Mouse (Mus musculus) liver, embryonic 11.5 days (tissue): ENCODE data around the gene Mon1a. TPM values are rescaled to one million over a fixed set of nuclear protein-coding genes. Genes with fewer than 3 reads are reported as not detected.

Source experiments
- ATAC-seq: fragments of 200-750 bp; cut with Nextera tagmentation; replicated peaks from 2 replicates; pipeline ENCODE4 v1.8.0; 2017; ENCODE audit warnings: moderate number of reproducible peaks, mild to moderate bottlenecking, moderate TSS enrichment, moderate library complexity; ENCODE audit not compliant: low FRiP score
- DNase-seq: peaks from one replicate; pipeline ENCODE4 v3.0.0-alpha.2; 2017; ENCODE audit warnings: low spot score
- H3K27ac ChIP-seq: fragments of 300-500 bp; sonication (generic); 2 replicates; pipeline ENCODE4 v1.5.1; 2014; ENCODE audit warnings: mild to moderate bottlenecking, low read depth, low read length, control low read depth
- H3K27me3 ChIP-seq: fragments of 300-500 bp; sonication (generic); replicated peaks from 2 replicates; pipeline ENCODE4 v1.6.1; 2014; ENCODE audit warnings: low read length, mixed read lengths; ENCODE audit not compliant: control insufficient read depth, insufficient read depth
- H3K36me3 ChIP-seq: fragments of 300-500 bp; sonication (generic); 2 replicates; pipeline ENCODE4 v1.6.1; 2014; ENCODE audit warnings: mild to moderate bottlenecking, low read length, moderate library complexity, mixed read lengths; ENCODE audit not compliant: control insufficient read depth, insufficient read depth
- H3K4me1 ChIP-seq: fragments of 300-500 bp; sonication (generic); replicated peaks from 2 replicates; pipeline ENCODE4 v1.6.1; 2014; ENCODE audit warnings: low read length, mixed read lengths; ENCODE audit not compliant: control insufficient read depth, insufficient read depth
- H3K4me2 ChIP-seq: fragments of 300-500 bp; sonication (generic); 2 replicates; pipeline ENCODE4 v1.6.1; 2014; ENCODE audit warnings: mild to moderate bottlenecking, control low read depth, moderate library complexity
- H3K4me3 ChIP-seq: fragments of 300-500 bp; sonication (generic); 2 replicates; pipeline ENCODE4 v1.5.1; 2014; ENCODE audit warnings: low read depth, low read length, control low read depth
- H3K9ac ChIP-seq: fragments of 300-500 bp; sonication (generic); 2 replicates; pipeline ENCODE4 v1.6.1; 2014; ENCODE audit warnings: low read depth, low read length, control low read depth
- H3K9me3 ChIP-seq: fragments of 300-500 bp; sonication (generic); 2 replicates; pipeline ENCODE4 v1.6.1; 2016; ENCODE audit warnings: low read length, inconsistent platforms, mixed read lengths; ENCODE audit not compliant: control insufficient read depth
- WGBS: fragments of 180-500 bp; shearing (Covaris S2); extraction: QIAGEN DNeasy Blood & Tissue Kit; methylation state at CpG from one replicate; pipeline ENCODE4 v1.1.7; 2014; 5-methylcytosine and 5-hydroxymethylcytosine counted together
- polyA plus RNA-seq: library from polyadenylated mRNA; unstranded; fragments of >200 nt; fragmentation: Nextera tagmentation; extraction: Ambion mirVana; gene quantifications from 2 replicates; pipeline ENCODE4 v1.2.1, GENCODE M21; 2014

Gene Mon1a
- polyA plus RNA-seq, 1 experiment from 2014 or later = 11.0 TPM

DNA sequence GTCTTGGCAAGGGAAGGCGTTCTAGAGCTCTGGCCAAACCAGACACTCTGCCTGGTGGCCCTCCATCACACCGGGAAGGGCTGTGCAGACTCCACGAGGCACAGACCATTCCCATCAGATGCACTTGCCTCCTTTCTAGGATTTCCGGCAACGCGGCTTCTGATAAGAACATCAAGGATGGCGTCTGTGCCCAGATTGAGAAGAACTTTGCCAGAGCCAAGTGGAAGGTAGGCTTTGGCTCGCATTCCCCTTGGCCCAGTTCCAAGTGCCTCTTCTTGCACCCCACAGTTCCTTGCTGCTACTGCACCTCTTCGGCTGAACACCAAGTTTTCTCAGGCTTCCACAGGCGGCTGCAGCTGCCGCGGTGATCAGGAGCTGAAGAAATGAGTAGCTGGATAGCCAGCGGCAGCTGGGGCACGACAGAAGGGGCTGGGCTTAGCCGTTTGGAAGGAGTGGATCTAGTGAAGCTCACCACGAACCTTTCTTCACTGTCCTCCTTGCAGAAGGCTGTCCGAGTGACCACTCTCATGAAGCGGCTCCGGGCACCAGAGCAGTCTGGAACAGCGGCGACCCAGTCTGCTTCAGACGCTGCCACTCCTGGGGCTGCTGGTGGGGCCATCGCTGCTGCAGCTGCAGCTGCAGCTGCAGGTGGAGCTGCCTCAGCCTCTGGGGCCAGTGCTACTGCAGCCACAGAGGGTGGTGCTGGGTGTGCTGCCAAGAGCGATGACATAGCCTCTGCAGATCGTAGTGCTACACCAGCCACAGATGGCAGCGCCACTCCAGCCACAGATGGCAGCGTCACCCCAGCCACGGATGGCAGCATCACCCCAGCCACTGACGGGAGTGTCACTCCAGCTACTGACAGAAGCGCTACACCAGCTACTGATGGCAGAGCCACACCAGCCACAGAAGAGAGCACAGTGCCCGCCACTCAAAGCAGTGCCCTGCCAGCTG lies 59.6 kb downstream of the Mon1a start:
- Histone ChIP-seq H3K9me3 (no peaks in the 10 kb centered on the region), H3K27ac (no peak overlapping the region), H3K27me3 (no peaks in the 10 kb centered on the region), H3K4me2 (no peak overlapping the region), H3K9ac (no peak overlapping the region), H3K4me1 (peaks cover 10% of the 10 kb centered on the region), H3K36me3 (no peaks in the 10 kb centered on the region), H3K4me3 (no peak overlapping the region)
- 84% methylated on average over 31 of the region's 31 CpGs for WGBS
- ATAC-seq = no peak
- no peak for DNase-seq

DNA sequence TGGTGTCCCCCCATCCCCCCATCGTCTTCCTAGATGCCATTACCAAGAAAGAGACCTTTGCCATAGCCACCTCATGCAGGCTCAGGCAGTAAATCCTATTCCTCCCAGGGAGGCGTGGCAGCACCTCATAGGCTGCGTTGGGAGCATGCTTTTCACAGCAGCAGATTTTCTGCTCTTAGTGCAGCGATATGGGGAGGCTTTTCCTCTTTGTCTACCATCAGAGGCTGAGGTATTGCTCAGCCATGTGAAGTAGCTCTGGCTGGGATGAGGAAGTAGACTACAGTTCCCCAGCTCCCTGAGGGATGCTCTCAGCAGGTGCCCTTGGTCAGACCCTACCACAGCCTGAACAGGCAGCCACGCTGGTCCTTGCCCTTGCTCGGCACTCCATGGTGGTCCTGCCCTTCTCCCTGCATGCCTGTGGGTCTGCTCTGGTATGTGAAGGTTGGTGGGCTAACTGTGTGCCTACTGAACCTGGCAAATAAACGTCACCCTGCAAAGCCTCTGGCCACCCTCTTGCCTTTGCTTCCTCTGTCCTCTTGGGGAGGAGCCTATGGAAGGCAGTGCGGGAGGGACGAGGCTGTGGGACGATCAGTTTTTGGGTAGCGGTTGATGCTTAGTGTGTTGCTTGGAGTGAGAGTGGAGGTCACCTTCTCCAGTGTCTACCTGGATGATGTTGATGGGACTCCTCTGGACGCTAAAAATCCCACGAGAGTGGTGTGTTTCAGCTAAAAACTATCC lies 61.4 kb downstream of the Mon1a start:
- DNase-seq (no peak), ATAC-seq (no peak)
- no peaks in the 10 kb centered on the region for H3K9me3 ChIP-seq
- no peak overlapping the region for H3K4me2 ChIP-seq
- no peaks in the 10 kb centered on the region for H3K27me3 ChIP-seq
- no peak overlapping the region for H3K4me3 ChIP-seq
- H3K27ac ChIP-seq = no peak overlapping the region
- H3K36me3 ChIP-seq = no peaks in the 10 kb centered on the region
- no peak overlapping the region for H3K9ac ChIP-seq
- WGBS = 79% methylated on average over 13 of the region's 13 CpGs
- peaks cover 12% of the 10 kb centered on the region for H3K4me1 ChIP-seq

DNA sequence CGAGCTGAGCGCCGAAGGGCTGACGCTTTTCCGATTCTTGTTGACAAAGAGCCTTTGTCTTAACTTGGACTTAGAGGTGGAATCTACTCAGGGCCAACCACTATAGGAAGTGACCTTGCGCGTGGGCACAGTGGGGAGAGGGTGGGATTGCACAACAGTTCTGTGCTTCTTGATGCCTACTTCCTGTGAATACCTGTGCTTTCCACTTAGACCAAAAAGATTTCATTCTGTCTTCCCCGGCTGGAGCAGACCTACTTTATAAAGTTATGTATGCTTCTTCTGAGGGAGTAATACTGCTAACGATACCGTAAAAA lies 61.9 kb downstream of the Mon1a start, which contains the start of gene Traip:
TSS of gene Traip (plus strand) at position 215 of the 314 bp plus-strand sequence.
- Histone ChIP-seq H3K4me1 (peaks cover 12% of the 10 kb centered on the region), H3K4me3 (peak within 1 kb of the TSS; percentile 72), H3K4me2 (peak within 1 kb of the TSS; percentile 66), H3K27ac (peak within 1 kb of the TSS; percentile 33; the same call in 1 of the 2 replicates), H3K27me3 (no peaks in the 10 kb centered on the region), H3K9me3 (no peaks in the 10 kb centered on the region), H3K9ac (peak within 1 kb of the TSS; percentile 78), H3K36me3 (no peaks in the 10 kb centered on the region)
- ATAC-seq = no peak
- WGBS = 90% methylated on average over 10 of the region's 10 CpGs
- no peak for DNase-seq

- no peaks in the 10 kb centered on the region for H3K27me3 ChIP-seq
- WGBS = 17% methylated on average over 45 of the region's 45 CpGs
- ATAC-seq = peak; percentile 87
- H3K9ac ChIP-seq = peak overlapping the region; percentile 78
- DNase-seq = peak; percentile 84
- H3K4me3 ChIP-seq = peak overlapping the region; percentile 72
- no peaks in the 10 kb centered on the region for H3K9me3 ChIP-seq
- peak overlapping the region; percentile 66 for H3K4me2 ChIP-seq
- peaks cover 12% of the 10 kb centered on the region for H3K4me1 ChIP-seq
- peak overlapping the region; percentile 33; the same call in 1 of the 2 replicates for H3K27ac ChIP-seq
- H3K36me3 ChIP-seq = no peaks in the 10 kb centered on the region
Observed at GRCm38 (mm10) chr9:107950460-107951355, 62.8 kb downstream of the Mon1a start.

Other genes with a start within 250 kb of the Mon1a start
- 3.9 and 4.0 TPM in 2 replicates for gene Slc38a3, start 218.6 kb upstream of the Mon1a start, polyA plus RNA-seq
- 4.7 and 5.0 TPM in 2 replicates for gene Gnat1, start 208.4 kb upstream of the Mon1a start, polyA plus RNA-seq
- 5.9 and 6.2 TPM in 2 replicates for gene Sema3f, start 177.7 kb upstream of the Mon1a start, polyA plus RNA-seq
- gene Rbm5, start 117.2 kb upstream of the Mon1a start, polyA plus RNA-seq = 115 and 123 TPM in 2 replicates
- gene Rbm6, start 14.9 kb upstream of the Mon1a start, polyA plus RNA-seq = 60.0 and 60.9 TPM in 2 replicates
- 1.3 and 1.5 TPM in 2 replicates for gene Mst1r, start 18.7 kb downstream of the Mon1a start, polyA plus RNA-seq
- not detected in 2 replicates for gene Actl11, start 40.3 kb downstream of the Mon1a start, polyA plus RNA-seq
- gene Camkv, start 47.5 kb downstream of the Mon1a start, polyA plus RNA-seq = 0.56 and 0.88 TPM in 2 replicates
- 30.4 and 32.9 TPM in 2 replicates for gene Traip, start 62.0 kb downstream of the Mon1a start, polyA plus RNA-seq
- gene Uba7, start 87.4 kb downstream of the Mon1a start, polyA plus RNA-seq = 44.3 and 47.4 TPM in 2 replicates
- gene Gm20661, start 94.9 kb downstream of the Mon1a start, polyA plus RNA-seq = 2.0 TPM in 2 replicates
- gene Inka1, start 97.7 kb downstream of the Mon1a start, polyA plus RNA-seq = 74.8 and 76.2 TPM in 2 replicates
- 5.1 and 5.6 TPM in 2 replicates for gene Cdhr4, start 104.3 kb downstream of the Mon1a start, polyA plus RNA-seq
- 0.69 TPM in 1 of 2 replicates, not detected in the other for gene Gm20662, start 108.2 kb downstream of the Mon1a start, polyA plus RNA-seq
- 26.6 and 27.3 TPM in 2 replicates for gene Ip6k1, start 114.3 kb downstream of the Mon1a start, polyA plus RNA-seq
- gene Gmppb, start 161.1 kb downstream of the Mon1a start, polyA plus RNA-seq = 26.5 and 30.0 TPM in 2 replicates
- 2.3 TPM in 2 replicates for gene Amigo3, start 165.0 kb downstream of the Mon1a start, polyA plus RNA-seq
- 9.7 and 12.5 TPM in 2 replicates for gene Mst1, start 192.3 kb downstream of the Mon1a start, polyA plus RNA-seq
- 59.1 and 59.2 TPM in 2 replicates for gene Rnf123, start 195.2 kb downstream of the Mon1a start, polyA plus RNA-seq
- gene Apeh, start 206.5 kb downstream of the Mon1a start, polyA plus RNA-seq = 159 and 167 TPM in 2 replicates